Mouse (Mus musculus) erythroblast, embryonic 14.5 days (primary cell): ENCODE results near the gene Ptgdr2.

Experiments
- GATA1 ChIP-seq: IDR thresholded peaks from 2 replicates; pipeline ENCODE4 v1.6.1; 2012; ENCODE audit warnings: low read length, inconsistent platforms, mixed read lengths
- TAL1 ChIP-seq: IDR thresholded peaks from 3 replicates; pipeline ENCODE4 v1.6.1; 2012; ENCODE audit warnings: low read length, inconsistent platforms, mixed read lengths

- TF ChIP-seq GATA1 (no peak), TAL1 (no peak)
Observed at GRCm38 (mm10) chr19:10904512-10904911, 32.4 kb upstream of the Ptgdr2 start.
